Mouse (Mus musculus): ENCODE measurements around the gene Cdk9. TPM values are rescaled to one million over a fixed set of nuclear protein-coding genes. Genes with fewer than 3 reads are reported as not detected.

Cdk9 gene
- 105 and 154 TPM in 2 replicates for polyA plus RNA-seq (2011; ENCODE audit: insufficient read depth, insufficient read length, low replicate concordance, missing spikeins)

- Histone ChIP-seq H3K4me3 (replicated peaks; ENCODE audit: control insufficient read depth, low read depth, low read length) (peak within 1 kb of the TSS; percentile 92), H3K27ac (ENCODE audit: control insufficient read depth, insufficient read depth, low read depth, low read length, poor library complexity) (peak within 1 kb of the TSS; percentile 97), H3K4me1 (ENCODE audit: control insufficient read depth, insufficient read depth, low read length) (peaks cover 10% of the 10 kb centered on the region)
- under 1% methylated on average over 67 of the region's 79 CpGs for WGBS
- TF ChIP-seq POLR2A (IDR thresholded peaks at IDR 0.05; ENCODE audit: borderline replicate concordance, control insufficient read depth, low read depth, low read length) (peak; percentile 31; the same call in 1 of the 2 replicates), CTCF (IDR thresholded peaks at IDR 0.05; ENCODE audit: control insufficient read depth, insufficient read depth, low read length) (peak; percentile 98)
These were observed at the start of gene Cdk9 for GRCm38 (mm10) chr2:32712934-32713817. Cdk9 (minus strand) TSS chr2:32713076.

GRCm38 (mm10) chr2:32761859-32762258, 49.0 kb upstream of the Cdk9 start:
- WGBS = 85% methylated on average over 4 of the region's 4 CpGs
- no peaks in the 10 kb centered on the region for H3K4me1 ChIP-seq (ENCODE audit: control insufficient read depth, insufficient read depth, low read length)
- TF ChIP-seq CTCF (IDR thresholded peaks at IDR 0.05; ENCODE audit: control insufficient read depth, insufficient read depth, low read length) (no peak), POLR2A (IDR thresholded peaks at IDR 0.05; ENCODE audit: borderline replicate concordance, control insufficient read depth, low read depth, low read length) (no peak)
- no peak overlapping the region for H3K4me3 ChIP-seq (replicated peaks; ENCODE audit: control insufficient read depth, low read depth, low read length)
- H3K27ac ChIP-seq (ENCODE audit: control insufficient read depth, insufficient read depth, low read depth, low read length, poor library complexity) = no peak overlapping the region

- no peak overlapping the region for H3K27ac ChIP-seq (ENCODE audit: control insufficient read depth, insufficient read depth, low read depth, low read length, poor library complexity)
- 88% methylated on average over 14 of the region's 14 CpGs for WGBS
- TF ChIP-seq POLR2A (IDR thresholded peaks at IDR 0.05; ENCODE audit: borderline replicate concordance, control insufficient read depth, low read depth, low read length) = no peak
- no peak overlapping the region for H3K4me3 ChIP-seq (replicated peaks; ENCODE audit: control insufficient read depth, low read depth, low read length)
- no peaks in the 10 kb centered on the region for H3K4me1 ChIP-seq (ENCODE audit: control insufficient read depth, insufficient read depth, low read length)
These were observed 48.5 kb upstream of the Cdk9 start for GRCm38 (mm10) chr2:32761361-32761760.

GRCm38 (mm10) chr2:32759001-32759400, 46.1 kb upstream of the Cdk9 start:
- H3K4me1 ChIP-seq (ENCODE audit: control insufficient read depth, insufficient read depth, low read length) = no peaks in the 10 kb centered on the region
- H3K4me3 ChIP-seq (replicated peaks; ENCODE audit: control insufficient read depth, low read depth, low read length) = no peak overlapping the region
- no peak for TF ChIP-seq CTCF (IDR thresholded peaks at IDR 0.05; ENCODE audit: control insufficient read depth, insufficient read depth, low read length)
- no peak for TF ChIP-seq POLR2A (IDR thresholded peaks at IDR 0.05; ENCODE audit: borderline replicate concordance, control insufficient read depth, low read depth, low read length)
- WGBS = 88% methylated on average over 2 of the region's 2 CpGs
- no peak overlapping the region for H3K27ac ChIP-seq (ENCODE audit: control insufficient read depth, insufficient read depth, low read depth, low read length, poor library complexity)

- H3K27ac ChIP-seq (ENCODE audit: control insufficient read depth, insufficient read depth, low read depth, low read length, poor library complexity) = no peak overlapping the region
- no peak overlapping the region for H3K4me3 ChIP-seq (replicated peaks; ENCODE audit: control insufficient read depth, low read depth, low read length)
- TF ChIP-seq CTCF (IDR thresholded peaks at IDR 0.05; ENCODE audit: control insufficient read depth, insufficient read depth, low read length) = no peak
- WGBS = 93% methylated on average over 8 of the region's 8 CpGs
- no peaks in the 10 kb centered on the region for H3K4me1 ChIP-seq (ENCODE audit: control insufficient read depth, insufficient read depth, low read length)
These were observed 45.6 kb upstream of the Cdk9 start for GRCm38 (mm10) chr2:32758503-32758902.

GRCm38 (mm10) chr2:32757056-32757845, 44.4 kb upstream of the Cdk9 start, which contains the start of gene Tor2a:
Tor2a (plus strand) TSS chr2:32757234.
- peak within 1 kb of the TSS; percentile 89 for H3K27ac ChIP-seq (ENCODE audit: control insufficient read depth, insufficient read depth, low read depth, low read length, poor library complexity)
- H3K4me3 ChIP-seq (replicated peaks; ENCODE audit: control insufficient read depth, low read depth, low read length) = peak within 1 kb of the TSS; percentile 85
- WGBS = under 1% methylated on average over 62 of the region's 66 CpGs
- no peaks in the 10 kb centered on the region for H3K4me1 ChIP-seq (ENCODE audit: control insufficient read depth, insufficient read depth, low read length)
- peak; percentile 68; the same call in 1 of the 2 replicates for TF ChIP-seq POLR2A (IDR thresholded peaks at IDR 0.05; ENCODE audit: borderline replicate concordance, control insufficient read depth, low read depth, low read length)
- TF ChIP-seq CTCF (IDR thresholded peaks at IDR 0.05; ENCODE audit: control insufficient read depth, insufficient read depth, low read length) = peak; percentile 95

GRCm38 (mm10) chr2:32756674-32757055, 43.8 kb upstream of the Cdk9 start:
- 35% methylated on average over 6 of the region's 6 CpGs for WGBS
- Histone ChIP-seq H3K27ac (ENCODE audit: control insufficient read depth, insufficient read depth, low read depth, low read length, poor library complexity) (no peak overlapping the region), H3K4me3 (replicated peaks; ENCODE audit: control insufficient read depth, low read depth, low read length) (no peak overlapping the region), H3K4me1 (ENCODE audit: control insufficient read depth, insufficient read depth, low read length) (no peaks in the 10 kb centered on the region)
- TF ChIP-seq POLR2A (IDR thresholded peaks at IDR 0.05; ENCODE audit: borderline replicate concordance, control insufficient read depth, low read depth, low read length) = no peak
- no peak for TF ChIP-seq CTCF (IDR thresholded peaks at IDR 0.05; ENCODE audit: control insufficient read depth, insufficient read depth, low read length)

GRCm38 (mm10) chr2:32752181-32752580, 39.3 kb upstream of the Cdk9 start:
- Histone ChIP-seq H3K4me3 (replicated peaks; ENCODE audit: control insufficient read depth, low read depth, low read length) (no peak overlapping the region), H3K4me1 (ENCODE audit: control insufficient read depth, insufficient read depth, low read length) (no peaks in the 10 kb centered on the region), H3K27ac (ENCODE audit: control insufficient read depth, insufficient read depth, low read depth, low read length, poor library complexity) (no peak overlapping the region)
- TF ChIP-seq POLR2A (IDR thresholded peaks at IDR 0.05; ENCODE audit: borderline replicate concordance, control insufficient read depth, low read depth, low read length) (no peak), CTCF (IDR thresholded peaks at IDR 0.05; ENCODE audit: control insufficient read depth, insufficient read depth, low read length) (no peak)
- 69% methylated on average over 10 of the region's 10 CpGs for WGBS
